Mouse (Mus musculus) gastrocnemius, postnatal 14 days (tissue): ENCODE measurements at regions not wholly inside any gene's neighbourhood (a gene's known extent, or its start where the extent isn't known, plus 50 kb on each side); places are given as distances from the start of the nearest gene placed in this dataset.

Source experiments
- DNase-seq: peaks from one replicate; pipeline ENCODE4 v3.0.0; 2021; ENCODE audit warnings: mixed read lengths
- intact Hi-C: fragments of 180-260 bp; cut with DNase I; formaldehyde crosslinking; loops from one replicate; pipeline ENCODE4 v1.15.1; 2025; ENCODE audit warnings: low total_unique reads

DNA sequence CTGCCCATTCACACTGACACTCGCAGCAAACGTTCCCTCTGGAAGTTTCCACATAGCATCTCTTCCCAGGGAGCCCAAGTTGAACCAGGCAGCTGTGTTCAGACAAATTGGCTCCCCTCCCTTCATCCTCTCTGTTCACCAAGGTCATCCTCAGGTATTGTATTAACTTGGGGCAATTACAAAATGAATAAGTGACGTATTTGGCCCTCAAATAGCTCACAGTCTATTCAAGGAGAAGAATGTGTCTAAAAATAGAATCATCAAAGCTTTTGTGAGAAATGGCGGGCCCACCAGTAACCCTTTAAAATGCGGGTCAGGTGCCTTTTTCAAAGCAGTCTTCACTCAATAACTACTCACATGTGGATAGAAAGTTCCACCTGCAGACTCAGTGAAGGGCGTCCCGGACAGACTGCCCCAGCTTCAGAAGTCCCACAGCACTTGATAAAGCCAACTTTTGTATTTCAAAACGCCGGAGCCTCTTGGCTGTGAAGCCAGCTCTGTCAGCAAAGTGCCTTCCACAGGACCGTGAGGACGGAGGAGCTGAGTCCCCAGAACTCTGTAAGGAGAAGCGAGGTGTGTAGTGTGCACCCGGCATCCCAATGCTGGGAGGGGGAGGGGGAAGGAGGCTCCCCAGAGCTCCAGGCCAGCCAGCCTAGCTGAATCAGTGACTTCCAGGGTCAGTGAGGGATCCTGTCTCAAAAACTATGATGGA lies 241.9 kb downstream of the Sipa1l2 start:
- intact Hi-C loops: no loop called here

GRCm38 (mm10) chr8:125327006-125327405 lies 242.6 kb downstream of the Sipa1l2 start:
- DNase-seq: no peak
- intact Hi-C loops: no loop called here

More for the DNA sequence above, 241.9 kb downstream of the Sipa1l2 start:
- DNase-seq: peak; percentile 21

DNA sequence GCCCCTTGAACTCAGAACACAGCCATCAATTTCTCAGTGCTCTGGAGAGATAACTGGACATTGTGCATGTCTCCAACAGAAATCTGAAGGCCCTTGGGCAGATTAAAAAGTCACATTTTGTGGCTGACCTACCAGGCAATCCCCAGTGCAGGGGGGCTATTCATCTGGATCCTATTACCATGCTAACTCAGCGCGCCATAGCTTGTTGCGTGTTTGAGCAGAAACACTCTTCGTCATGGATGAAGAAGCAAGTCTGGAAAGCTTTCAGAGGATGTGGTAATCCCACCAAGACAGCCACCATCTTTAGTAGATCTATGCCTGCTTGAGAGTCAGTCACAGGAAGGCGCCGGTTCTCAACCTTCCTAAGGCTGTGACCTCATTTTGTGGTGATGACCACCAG lies 243.9 kb downstream of the Sipa1l2 start:
- DNase-seq: no peak
- intact Hi-C loops: no loop called here

DNA sequence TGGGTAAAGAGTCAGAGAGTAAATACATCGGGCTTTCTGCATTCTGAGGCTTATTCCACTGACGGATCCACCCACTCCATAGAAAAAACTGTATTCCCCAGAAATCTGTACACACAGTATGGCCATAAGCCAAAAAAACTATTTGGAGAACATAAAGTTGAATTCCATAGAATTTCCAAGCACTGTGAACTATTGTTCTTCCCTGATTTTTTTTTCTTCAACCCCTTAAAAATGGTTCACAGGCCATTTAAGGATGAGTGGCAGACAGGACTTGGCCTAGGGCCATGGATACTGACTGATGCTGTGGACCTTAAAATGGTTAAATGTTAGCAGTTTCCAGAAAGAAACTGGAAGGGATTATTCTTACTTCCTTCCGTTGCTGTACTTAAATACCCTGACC lies 247.0 kb downstream of the Sipa1l2 start:
- no peak for DNase-seq
- intact Hi-C loops: no loop called here

- peak; percentile 72 for DNase-seq
- intact Hi-C loops: no loop called here
These were observed 252.0 kb downstream of the Sipa1l2 start for GRCm38 (mm10) chr8:125317584-125317991.

DNA sequence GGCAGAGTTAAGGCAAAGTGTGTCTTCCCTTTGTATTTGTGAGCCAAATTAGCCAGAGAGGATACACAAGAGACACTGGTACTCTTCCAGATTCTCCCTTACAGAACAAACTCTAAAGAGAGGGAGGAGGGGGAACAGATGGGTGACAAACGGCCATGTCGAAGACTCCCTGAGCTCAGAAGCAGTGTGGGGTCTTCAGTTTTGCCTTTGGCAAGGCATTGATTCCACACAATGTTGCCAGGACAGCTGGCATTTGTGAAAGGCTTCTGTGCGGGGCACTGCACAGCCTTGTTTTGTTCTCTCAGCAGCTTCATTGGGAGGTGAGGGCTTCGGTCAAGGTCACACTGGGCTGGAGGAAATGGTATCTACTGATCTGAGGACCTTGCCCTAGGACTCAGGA lies 253.9 kb downstream of the Sipa1l2 start:
- intact Hi-C loops: no loop called here
- no peak for DNase-seq

DNA sequence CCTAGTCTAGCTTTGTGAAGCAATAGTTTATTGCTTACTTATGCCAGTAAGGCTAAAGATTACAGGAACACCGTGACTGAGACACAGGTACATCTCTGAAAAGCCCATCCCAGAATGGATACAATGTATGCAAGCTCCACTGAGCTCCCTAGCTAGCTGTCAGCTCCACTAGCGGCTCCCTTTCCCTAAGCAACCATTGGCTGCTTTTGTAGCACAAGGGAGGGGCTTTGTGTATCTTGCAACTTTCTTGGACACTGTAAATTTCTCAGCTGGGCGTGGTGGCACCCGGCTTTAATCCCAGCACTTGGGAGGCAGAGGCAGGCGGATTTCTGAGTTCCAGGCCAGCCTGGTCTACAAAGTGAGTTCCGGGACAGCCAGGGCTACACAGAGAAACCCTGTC lies 254.6 kb downstream of the Sipa1l2 start:
- intact Hi-C loops: no loop called here
- DNase-seq: no peak

GRCm38 (mm10) chr8:125314221-125314984 lies 255.2 kb downstream of the Sipa1l2 start:
- intact Hi-C loops: no loop called here
- no peak for DNase-seq

GRCm38 (mm10) chr8:125311228-125312053 lies 257.4 kb downstream of the Disc1 start:
- DNase-seq: no peak
- intact Hi-C loops: no loop called here
